Mouse (Mus musculus): ENCODE data around the gene Pitpnc1.
A peak's percentile ranks its signal among the peaks of the same experiment; 100 is the strongest.

The Pitpnc1 gene

GRCm38 (mm10) chr11:107339224-107339805, 131.2 kb downstream of the Pitpnc1 start:
- peaks cover 95% of the 10 kb centered on the region for H3K4me1 ChIP-seq (replicated peaks; ENCODE audit: low read depth, low read length)
- H3K4me3 ChIP-seq (replicated peaks; ENCODE audit: low read length), result no peak overlapping the region
- H3K36me3 ChIP-seq (ENCODE audit: insufficient read depth, low read length), result peaks cover 50% of the 10 kb centered on the region
- H3K9me3 ChIP-seq (ENCODE audit: low read length), result no peaks in the 10 kb centered on the region
- no peaks in the 10 kb centered on the region for H3K27me3 ChIP-seq (ENCODE audit: insufficient read depth, low read length)
- TF ChIP-seq CTCF (conservative IDR thresholded peaks at IDR 0.05; ENCODE audit: low read length) (no peak), NANOG (IDR thresholded peaks at IDR 0.05; ENCODE audit: borderline replicate concordance, low read length) (no peak), POU5F1 (IDR thresholded peaks at IDR 0.05; ENCODE audit: borderline replicate concordance, low read length) (no peak)

- TF ChIP-seq NANOG (IDR thresholded peaks at IDR 0.05; ENCODE audit: borderline replicate concordance, low read length) (no peak), POU5F1 (IDR thresholded peaks at IDR 0.05; ENCODE audit: borderline replicate concordance, low read length) (no peak), CTCF (conservative IDR thresholded peaks at IDR 0.05; ENCODE audit: low read length) (no peak)
- Histone ChIP-seq H3K4me1 (replicated peaks; ENCODE audit: low read depth, low read length) (peaks cover 82% of the 10 kb centered on the region), H3K36me3 (ENCODE audit: insufficient read depth, low read length) (peaks cover 55% of the 10 kb centered on the region)
Measured at GRCm38 (mm10) chr11:107337391-107338148, 132.9 kb downstream of the Pitpnc1 start.

DNA sequence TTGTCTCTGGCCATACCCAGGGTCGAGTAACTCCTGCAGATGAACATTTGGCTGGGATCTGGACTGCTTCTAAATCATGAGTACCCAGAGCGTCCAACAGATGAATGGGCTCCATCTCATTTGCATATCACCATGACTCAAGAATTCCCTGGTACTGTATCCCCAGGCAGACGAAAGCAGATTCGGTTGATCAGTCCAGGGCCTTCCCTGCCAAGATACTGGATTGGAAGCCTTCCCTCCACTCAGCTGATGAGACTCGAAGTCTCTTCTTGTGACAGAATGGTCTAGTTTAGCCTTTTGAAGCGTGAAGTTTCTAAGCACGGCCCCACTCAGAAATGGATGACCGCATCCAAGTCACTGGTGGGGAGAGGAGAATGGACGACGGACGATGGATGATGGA, 134.7 kb downstream of the Pitpnc1 start:
- H3K36me3 ChIP-seq (ENCODE audit: insufficient read depth, low read length), result peaks cover 62% of the 10 kb centered on the region
- H3K9me3 ChIP-seq (ENCODE audit: low read length), result no peaks in the 10 kb centered on the region
- H3K4me1 ChIP-seq (replicated peaks; ENCODE audit: low read depth, low read length), result peaks cover 65% of the 10 kb centered on the region
- no peak for TF ChIP-seq POU5F1 (IDR thresholded peaks at IDR 0.05; ENCODE audit: borderline replicate concordance, low read length)
- TF ChIP-seq NANOG (IDR thresholded peaks at IDR 0.05; ENCODE audit: borderline replicate concordance, low read length), result no peak
- no peak for TF ChIP-seq CTCF (conservative IDR thresholded peaks at IDR 0.05; ENCODE audit: low read length)
- no peak overlapping the region for H3K4me3 ChIP-seq (replicated peaks; ENCODE audit: low read length)
- no peaks in the 10 kb centered on the region for H3K27me3 ChIP-seq (ENCODE audit: insufficient read depth, low read length)

More at GRCm38 (mm10) chr11:107337391-107338148, 132.9 kb downstream of the Pitpnc1 start:
- H3K27me3 ChIP-seq (ENCODE audit: insufficient read depth, low read length), result no peaks in the 10 kb centered on the region
- no peaks in the 10 kb centered on the region for H3K9me3 ChIP-seq (ENCODE audit: low read length)
- no peak overlapping the region for H3K4me3 ChIP-seq (replicated peaks; ENCODE audit: low read length)

- Histone ChIP-seq H3K9me3 (ENCODE audit: low read length) (no peaks in the 10 kb centered on the region), H3K27me3 (ENCODE audit: insufficient read depth, low read length) (no peaks in the 10 kb centered on the region), H3K4me3 (replicated peaks; ENCODE audit: low read length) (peak overlapping the region; percentile 18; the same call in 1 of the 2 replicates), H3K36me3 (ENCODE audit: insufficient read depth, low read length) (peaks cover 69% of the 10 kb centered on the region), H3K4me1 (replicated peaks; ENCODE audit: low read depth, low read length) (peaks cover 59% of the 10 kb centered on the region)
- TF ChIP-seq NANOG (IDR thresholded peaks at IDR 0.05; ENCODE audit: borderline replicate concordance, low read length), result no peak
- TF ChIP-seq CTCF (conservative IDR thresholded peaks at IDR 0.05; ENCODE audit: low read length), result no peak
- no peak for TF ChIP-seq POU5F1 (IDR thresholded peaks at IDR 0.05; ENCODE audit: borderline replicate concordance, low read length)
Measured at GRCm38 (mm10) chr11:107334849-107335484, 135.5 kb downstream of the Pitpnc1 start.

DNA sequence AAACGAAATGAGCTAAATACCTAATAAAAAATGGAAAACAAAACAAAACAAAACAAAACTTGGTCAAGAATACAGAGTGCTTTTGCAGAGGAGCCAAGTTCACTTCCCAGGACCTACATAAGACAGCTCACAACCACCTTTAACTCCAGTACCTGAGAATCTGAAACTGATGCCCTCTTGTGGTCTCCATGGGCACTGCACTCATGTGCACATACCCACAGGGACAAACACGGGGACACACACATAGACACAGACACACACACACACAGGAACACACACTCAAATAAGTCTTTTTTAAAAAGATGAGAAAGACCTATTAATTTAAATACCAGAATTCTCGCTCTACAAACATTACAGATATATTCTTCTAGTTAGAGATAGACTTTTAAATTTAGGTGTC, 137.6 kb downstream of the Pitpnc1 start:
- H3K36me3 ChIP-seq (ENCODE audit: insufficient read depth, low read length), result peaks cover 86% of the 10 kb centered on the region
- H3K4me3 ChIP-seq (replicated peaks; ENCODE audit: low read length), result no peak overlapping the region
- TF ChIP-seq CTCF (conservative IDR thresholded peaks at IDR 0.05; ENCODE audit: low read length) (peak; percentile 80), POU5F1 (IDR thresholded peaks at IDR 0.05; ENCODE audit: borderline replicate concordance, low read length) (no peak), NANOG (IDR thresholded peaks at IDR 0.05; ENCODE audit: borderline replicate concordance, low read length) (no peak)
- H3K9me3 ChIP-seq (ENCODE audit: low read length), result no peaks in the 10 kb centered on the region
- no peaks in the 10 kb centered on the region for H3K27me3 ChIP-seq (ENCODE audit: insufficient read depth, low read length)
- H3K4me1 ChIP-seq (replicated peaks; ENCODE audit: low read depth, low read length), result peaks cover 40% of the 10 kb centered on the region

DNA sequence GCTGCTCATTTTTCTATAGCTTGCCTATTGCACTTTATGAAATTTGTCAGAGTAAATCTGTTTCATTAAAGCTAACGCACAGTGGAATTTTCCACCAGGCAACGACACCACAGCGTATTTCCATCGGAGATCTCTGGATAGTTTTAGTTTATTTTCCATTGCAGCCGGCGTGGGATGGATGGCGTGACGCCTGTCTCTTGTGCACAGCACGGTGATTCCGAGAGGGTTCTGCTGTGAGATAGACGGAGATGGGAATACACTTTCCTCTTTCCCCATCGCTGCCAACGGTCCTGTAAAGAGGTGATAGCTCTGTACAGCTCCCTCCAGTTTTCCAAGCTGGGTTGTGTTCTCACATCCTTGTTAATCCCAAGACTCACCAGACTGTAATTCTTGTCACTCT, 138.2 kb downstream of the Pitpnc1 start:
- no peak for TF ChIP-seq CTCF (conservative IDR thresholded peaks at IDR 0.05; ENCODE audit: low read length)
- TF ChIP-seq POU5F1 (IDR thresholded peaks at IDR 0.05; ENCODE audit: borderline replicate concordance, low read length), result no peak
- TF ChIP-seq NANOG (IDR thresholded peaks at IDR 0.05; ENCODE audit: borderline replicate concordance, low read length), result no peak
- no peaks in the 10 kb centered on the region for H3K9me3 ChIP-seq (ENCODE audit: low read length)
- no peaks in the 10 kb centered on the region for H3K27me3 ChIP-seq (ENCODE audit: insufficient read depth, low read length)
- H3K4me1 ChIP-seq (replicated peaks; ENCODE audit: low read depth, low read length), result peaks cover 40% of the 10 kb centered on the region
- no peak overlapping the region for H3K4me3 ChIP-seq (replicated peaks; ENCODE audit: low read length)
- H3K36me3 ChIP-seq (ENCODE audit: insufficient read depth, low read length), result peaks cover 90% of the 10 kb centered on the region

- Histone ChIP-seq H3K27me3 (ENCODE audit: insufficient read depth, low read length) (no peaks in the 10 kb centered on the region), H3K36me3 (ENCODE audit: insufficient read depth, low read length) (peaks cover 90% of the 10 kb centered on the region), H3K9me3 (ENCODE audit: low read length) (no peaks in the 10 kb centered on the region), H3K4me3 (replicated peaks; ENCODE audit: low read length) (no peak overlapping the region), H3K4me1 (replicated peaks; ENCODE audit: low read depth, low read length) (peaks cover 40% of the 10 kb centered on the region)
- no peak for TF ChIP-seq NANOG (IDR thresholded peaks at IDR 0.05; ENCODE audit: borderline replicate concordance, low read length)
- no peak for TF ChIP-seq CTCF (conservative IDR thresholded peaks at IDR 0.05; ENCODE audit: low read length)
- no peak for TF ChIP-seq POU5F1 (IDR thresholded peaks at IDR 0.05; ENCODE audit: borderline replicate concordance, low read length)
Measured at GRCm38 (mm10) chr11:107331425-107331824, 139.1 kb downstream of the Pitpnc1 start.

DNA sequence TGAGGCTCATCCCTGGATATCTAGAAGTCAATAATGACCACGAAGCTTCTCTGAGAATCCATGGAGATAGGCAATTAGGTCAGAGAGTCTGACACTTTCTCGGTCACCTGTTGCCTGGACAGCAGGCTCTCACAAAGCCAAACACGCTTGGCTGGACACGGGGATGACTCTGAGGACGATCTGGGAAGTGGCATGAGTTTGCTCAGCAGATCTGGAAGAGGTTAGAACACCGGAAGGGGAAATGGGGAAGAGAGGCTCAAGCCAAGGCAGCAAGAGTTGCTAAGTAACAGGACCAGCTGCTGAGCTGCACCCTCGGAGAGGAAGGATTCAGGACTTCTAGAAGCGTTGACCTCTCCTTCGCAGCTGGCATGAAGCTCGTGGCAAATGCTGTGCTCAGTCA, 143.2 kb downstream of the Pitpnc1 start:
- H3K9me3 ChIP-seq (ENCODE audit: low read length), result no peaks in the 10 kb centered on the region
- H3K27me3 ChIP-seq (ENCODE audit: insufficient read depth, low read length), result no peaks in the 10 kb centered on the region
- TF ChIP-seq NANOG (IDR thresholded peaks at IDR 0.05; ENCODE audit: borderline replicate concordance, low read length) (no peak), CTCF (conservative IDR thresholded peaks at IDR 0.05; ENCODE audit: low read length) (no peak), POU5F1 (IDR thresholded peaks at IDR 0.05; ENCODE audit: borderline replicate concordance, low read length) (no peak)
- peaks cover 90% of the 10 kb centered on the region for H3K36me3 ChIP-seq (ENCODE audit: insufficient read depth, low read length)
- H3K4me3 ChIP-seq (replicated peaks; ENCODE audit: low read length), result no peak overlapping the region
- peaks cover 46% of the 10 kb centered on the region for H3K4me1 ChIP-seq (replicated peaks; ENCODE audit: low read depth, low read length)

All from E14TG2a.4 (cell line).